Mouse (Mus musculus): ENCODE measurements around the gene Igf1r.

GRCm38 (mm10) chr7:68018038-68018437 lies 65.4 kb downstream of the Igf1r start:
- no peak for TF ChIP-seq CTCF (IDR thresholded peaks at IDR 0.05; ENCODE audit: extremely low read depth, insufficient read length, insufficient replicate concordance, low read depth, low read length)
- TF ChIP-seq POLR2A (IDR thresholded peaks at IDR 0.05; ENCODE audit: low read depth, low read length), result no peak

Measured in small intestine, adult 2 months (tissue).